Mouse (Mus musculus) olfactory bulb, adult 2 months (tissue): ENCODE data around the gene Vmn1r115. TPM values are rescaled to one million over a fixed set of nuclear protein-coding genes. Genes with fewer than 3 reads are reported as not detected.
"Not testable (repeated sequence)": the region's sequence is repeated elsewhere in the genome, so short reads cannot be mapped to it uniquely, and the experiment has no call there.

ENCODE experiments used
- H3K27ac ChIP-seq: fragments of 200-500 bp; 2 replicates; pipeline ENCODE4 v1.5.1; 2012; ENCODE audit warnings: low read depth, low read length; ENCODE audit not compliant: insufficient read depth
- H3K4me1 ChIP-seq: fragments of 200-500 bp; 2 replicates; pipeline ENCODE4 v1.6.1; 2012; ENCODE audit warnings: low read length; ENCODE audit not compliant: control insufficient read depth, insufficient read depth
- H3K4me3 ChIP-seq: fragments of 200-500 bp; 2 replicates; pipeline ENCODE4 v1.5.1; 2012; ENCODE audit warnings: mild to moderate bottlenecking, low read depth, low read length, moderate library complexity; ENCODE audit not compliant: insufficient read depth
- WGBS: fragments of 180-500 bp; shearing (Covaris S2); methylation state at CpG from one replicate; pipeline ENCODE4 v1.1.7; 2018; 5-methylcytosine and 5-hydroxymethylcytosine counted together
- polyA plus RNA-seq: library from polyadenylated mRNA; stranded (reverse); fragments of >200 nt; gene quantifications from 2 replicates; pipeline ENCODE4 v1.2.4, GENCODE M21; 2012; ENCODE audit warnings: low replicate concordance; ENCODE audit not compliant: missing spikeins, insufficient read depth, insufficient read length

The Vmn1r115 gene
- polyA plus RNA-seq = not detected in 2 replicates

DNA sequence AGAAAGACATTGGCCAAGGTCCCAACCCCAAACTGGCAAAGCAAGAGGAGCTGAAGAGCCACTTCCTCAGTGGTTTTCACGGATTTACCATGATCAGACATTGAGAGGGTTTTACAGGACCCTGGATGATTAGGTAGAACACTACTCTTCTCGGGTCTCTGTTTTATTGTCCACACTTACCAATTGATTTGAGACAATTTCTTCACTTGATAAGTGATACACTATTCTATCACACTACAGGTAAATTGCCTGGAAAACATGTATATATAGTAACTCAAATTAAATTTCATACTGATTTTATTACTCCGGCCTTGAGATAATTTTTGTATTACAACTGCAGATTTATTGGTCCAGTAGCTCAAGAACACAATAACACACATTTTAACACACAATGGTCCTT is at the start of gene Vmn1r115:
Vmn1r115 (minus strand) TSS at position 101 of the 400 bp plus-strand sequence.
- 93% methylated on average over 1 of the region's 3 CpGs for WGBS
- not testable (repeated sequence) for H3K4me3 ChIP-seq, H3K4me1 ChIP-seq, H3K27ac ChIP-seq

DNA sequence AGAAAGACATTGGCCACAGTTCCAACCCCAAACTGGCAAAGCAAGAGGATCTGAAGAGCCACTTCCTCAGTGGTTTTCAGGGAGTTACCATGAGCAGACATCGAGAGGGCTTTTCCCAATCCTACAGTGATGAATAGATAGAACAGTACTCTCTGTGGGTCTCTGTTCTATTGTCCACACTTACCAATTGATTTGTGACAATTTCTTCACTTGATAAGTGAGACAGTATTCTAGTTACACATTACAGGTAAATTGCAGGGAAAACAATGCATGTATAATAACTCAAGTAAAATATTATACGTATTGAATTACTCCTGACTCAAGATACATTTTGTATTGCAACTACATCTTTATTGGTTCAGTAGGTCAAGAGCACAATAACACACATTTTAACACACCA is 39.2 kb upstream of the Vmn1r115 start, which contains the start of gene Vmn1r117:
Vmn1r117 (minus strand) TSS at position 101 of the 400 bp plus-strand sequence.
- not testable (repeated sequence) for H3K27ac ChIP-seq, H3K4me1 ChIP-seq, H3K4me3 ChIP-seq
- no CpG with 5 or more reads among the region's 2 CpGs for WGBS

DNA sequence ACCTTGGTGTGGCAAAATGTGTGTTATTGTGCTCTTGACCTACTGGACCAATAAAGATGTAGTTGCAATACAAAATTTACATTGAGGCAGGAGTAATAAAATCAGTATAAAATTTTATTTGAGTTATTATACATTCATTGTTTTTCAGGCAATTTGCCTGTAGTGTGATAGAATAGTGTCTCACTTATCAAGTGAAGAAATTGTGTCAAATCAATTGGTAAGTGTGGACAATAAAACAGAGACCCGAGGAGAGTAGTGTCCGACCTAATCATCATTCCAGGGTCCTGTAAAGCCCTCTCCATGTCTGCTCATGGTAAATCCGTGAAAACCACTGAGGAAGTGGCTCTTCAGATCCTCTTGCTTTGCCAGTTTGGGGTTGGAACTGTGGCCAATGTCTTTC is 27.2 kb upstream of the Vmn1r115 start, which contains the start of gene Vmn1r116:
Vmn1r116 (plus strand) TSS at position 301 of the 400 bp plus-strand sequence.
- H3K27ac ChIP-seq, H3K4me3 ChIP-seq, H3K4me1 ChIP-seq: not testable (repeated sequence)
- 47% methylated on average over 3 of the region's 3 CpGs for WGBS

GRCm38 (mm10) chr7:20812086-20812485 is 32.7 kb downstream of the Vmn1r115 start, which contains the start of gene Vmn1r114:
Gene Vmn1r114 (minus strand): TSS chr7:20812186.
- not testable (repeated sequence) for H3K27ac ChIP-seq, H3K4me3 ChIP-seq, H3K4me1 ChIP-seq
- WGBS = no CpG with 5 or more reads among the region's 5 CpGs

Other genes starting within 250 kb of the Vmn1r115 start
- gene Gm4513, start 246.0 kb downstream of the Vmn1r115 start, polyA plus RNA-seq = not detected in 2 replicates
- gene Vmn1r107, start 176.1 kb downstream of the Vmn1r115 start, polyA plus RNA-seq = not detected in 2 replicates
- gene Vmn1r111, start 141.8 kb downstream of the Vmn1r115 start, polyA plus RNA-seq = not detected in 2 replicates
- not detected in 2 replicates for gene Gm10668, start 114.4 kb downstream of the Vmn1r115 start, polyA plus RNA-seq
- not detected in 2 replicates for gene Vmn1r112, start 73.8 kb downstream of the Vmn1r115 start, polyA plus RNA-seq
- not detected in 2 replicates for gene Vmn1r113, start 57.7 kb downstream of the Vmn1r115 start, polyA plus RNA-seq
- not detected in 2 replicates for gene Vmn1r114, start 32.8 kb downstream of the Vmn1r115 start, polyA plus RNA-seq
- gene Vmn1r116, start 27.3 kb upstream of the Vmn1r115 start, polyA plus RNA-seq = not detected in 2 replicates
- not detected in 2 replicates for gene Vmn1r117, start 39.1 kb upstream of the Vmn1r115 start, polyA plus RNA-seq
- not detected in 2 replicates for gene Vmn1r118, start 67.4 kb upstream of the Vmn1r115 start, polyA plus RNA-seq
- not detected in 2 replicates for gene Vmn1r119, start 167.5 kb upstream of the Vmn1r115 start, polyA plus RNA-seq
- not detected in 2 replicates for gene Vmn1r120, start 208.8 kb upstream of the Vmn1r115 start, polyA plus RNA-seq